Mouse (Mus musculus) ES-E14 (cell line): ENCODE results near the gene Hcfc2. TPM values are rescaled to one million over a fixed set of nuclear protein-coding genes. Genes with fewer than 3 reads are reported as not detected.

ENCODE experiments used
- DNase-seq: peaks from one replicate; pipeline ENCODE4 v3.0.0-alpha.2; 2013; ENCODE audit warnings: low read depth, low spot score
- H3K27ac ChIP-seq: 2 replicates; pipeline ENCODE4 v1.5.1; 2012; ENCODE audit warnings: low read depth, mild to moderate bottlenecking, low read length, moderate library complexity, mixed read lengths; ENCODE audit not compliant: poor library complexity, insufficient read depth, severe bottlenecking
- H3K36me3 ChIP-seq: 2 replicates; pipeline ENCODE4 v1.6.1; 2012; ENCODE audit warnings: mild to moderate bottlenecking, low read length, moderate library complexity, mixed read lengths; ENCODE audit not compliant: control insufficient read depth, poor library complexity, insufficient read depth, severe bottlenecking
- H3K4me1 ChIP-seq, 2 experiments: fragments of 150-350 bp in 1 of 2; sonication (generic) in 1 of 2; 2 replicates each; pipeline ENCODE4 v1.6.1; 2012; ENCODE audit warnings: low read length in 2 of 2, mild to moderate bottlenecking in 1 of 2, mixed read lengths in 1 of 2; ENCODE audit not compliant: control insufficient read depth in 2 of 2, insufficient read depth in 2 of 2, poor library complexity in 1 of 2
- H3K4me3 ChIP-seq, 2 experiments: fragments of 150-350 bp in 1 of 2; sonication (generic) in 1 of 2; 2 replicates each; pipeline ENCODE4 v1.5.1; 2012; ENCODE audit warnings: low read length in 2 of 2, low read depth in 1 of 2, mild to moderate bottlenecking in 1 of 2, mixed read lengths in 1 of 2; ENCODE audit not compliant: insufficient read depth in 1 of 2, poor library complexity in 1 of 2, severe bottlenecking in 1 of 2
- H3K9ac ChIP-seq: 2 replicates; pipeline ENCODE4 v1.6.1; 2012; ENCODE audit warnings: low read depth, mild to moderate bottlenecking, low read length, mixed read lengths; ENCODE audit not compliant: poor library complexity, insufficient read depth, severe bottlenecking
- H3K9me3 ChIP-seq: fragments of 150-350 bp; sonication (generic); 2 replicates; pipeline ENCODE4 v1.6.1; 2012; ENCODE audit warnings: low read depth, mild to moderate bottlenecking, low read length; ENCODE audit not compliant: control insufficient read depth, insufficient read depth
- CHD2 ChIP-seq: IDR thresholded peaks from 2 replicates; pipeline ENCODE4 v1.6.1; 2014; ENCODE audit warnings: mild to moderate bottlenecking, low read depth, low read length, inconsistent platforms
- HCFC1 ChIP-seq: IDR thresholded peaks from 2 replicates; pipeline ENCODE4 v1.6.1; 2012; ENCODE audit warnings: low read length, inconsistent platforms, borderline replicate concordance; ENCODE audit not compliant: insufficient read depth
- MAFK ChIP-seq: IDR thresholded peaks from 2 replicates; pipeline ENCODE4 v1.6.1; 2014; ENCODE audit warnings: mild to moderate bottlenecking, low read depth, low read length, inconsistent platforms; ENCODE audit not compliant: insufficient read depth
- ZC3H11A ChIP-seq: IDR thresholded peaks from 2 replicates; pipeline ENCODE4 v1.6.1; 2012; ENCODE audit warnings: low read depth, mild to moderate bottlenecking, inconsistent platforms, low read length, borderline replicate concordance
- ZNF384 ChIP-seq: IDR thresholded peaks from 2 replicates; pipeline ENCODE4 v1.6.1; 2012; ENCODE audit warnings: low read depth, low read length, inconsistent platforms
- in situ Hi-C, 2 experiments: fragments of 600-800 bp; cut with MboI; formaldehyde crosslinking; loops; one replicate each; pipeline ENCODE4 v1.15.1; 2025; ENCODE audit warnings: low sequenced_read_pairs in 2 of 2, inconsistent platforms in 1 of 2; ENCODE audit not compliant: unreplicated experiment in 2 of 2
- total RNA-seq: library from RNA; depleted of rRNA; stranded (reverse); fragments of 300-350 nt; gene quantifications from 2 replicates; pipeline ENCODE4 v1.2.3, GENCODE M21; 2012

Hcfc2 gene
- total RNA-seq, 1 experiment = 8.1 TPM

GRCm38 (mm10) chr10:82768901-82769300 is 72.9 kb downstream of the Hcfc2 start:
- in situ Hi-C loops = no loop called here
- no peak for TF ChIP-seq MAFK
- TF ChIP-seq CHD2 = no peak
- no peak for TF ChIP-seq ZC3H11A
- no peak for TF ChIP-seq ZNF384
- H3K9ac ChIP-seq = peak overlapping the region; percentile 8; the same call in 1 of the 2 replicates
- peak overlapping the region in 1 of 2 experiments; percentile 42; a peak in 2 of 4 replicates for H3K4me3 ChIP-seq
- H3K4me1 ChIP-seq = peaks cover 14 to 26% of the 10 kb centered on the region in 2 experiments
- H3K36me3 ChIP-seq = no peaks in the 10 kb centered on the region
- H3K27ac ChIP-seq = peak overlapping the region; percentile 9; the same call in 1 of the 2 replicates
- no peaks in the 10 kb centered on the region for H3K9me3 ChIP-seq
- DNase-seq = peak; percentile 80

- in situ Hi-C loops = no loop called here
- TF ChIP-seq HCFC1 (no peak), ZNF384 (no peak), CHD2 (no peak), MAFK (no peak), ZC3H11A (no peak)
Measured at GRCm38 (mm10) chr10:82770713-82771112, 74.8 kb downstream of the Hcfc2 start.

GRCm38 (mm10) chr10:82771595-82772170 is 75.7 kb downstream of the Hcfc2 start:
- Histone ChIP-seq H3K36me3 (no peaks in the 10 kb centered on the region), H3K9ac (peak overlapping the region; percentile 58; the same call in 1 of the 2 replicates), H3K4me3 (peak overlapping the region; percentile 26 to 73), H3K9me3 (no peaks in the 10 kb centered on the region), H3K4me1 (peaks cover 16 to 26% of the 10 kb centered on the region in 2 experiments), H3K27ac (no peak overlapping the region)
- no peak for DNase-seq
- TF ChIP-seq MAFK = no peak
- no peak for TF ChIP-seq ZNF384
- no peak for TF ChIP-seq ZC3H11A
- no peak for TF ChIP-seq HCFC1
- no peak for TF ChIP-seq CHD2
- in situ Hi-C loops = no loop called here

More at GRCm38 (mm10) chr10:82770713-82771112, 74.8 kb downstream of the Hcfc2 start:
- Histone ChIP-seq H3K9me3 (no peaks in the 10 kb centered on the region), H3K27ac (no peak overlapping the region), H3K9ac (no peak overlapping the region), H3K4me1 (peaks cover 14 to 24% of the 10 kb centered on the region in 2 experiments), H3K36me3 (no peaks in the 10 kb centered on the region), H3K4me3 (no peak overlapping the region)
- DNase-seq = no peak

GRCm38 (mm10) chr10:82774841-82775240 is 78.9 kb downstream of the Hcfc2 start:
- Histone ChIP-seq H3K36me3 (no peaks in the 10 kb centered on the region), H3K9me3 (no peaks in the 10 kb centered on the region), H3K9ac (no peak overlapping the region), H3K4me3 (no peak overlapping the region), H3K4me1 (peaks cover 24 to 25% of the 10 kb centered on the region in 2 experiments), H3K27ac (no peak overlapping the region)
- no peak for TF ChIP-seq ZNF384
- no peak for TF ChIP-seq MAFK
- no peak for TF ChIP-seq CHD2
- no peak for TF ChIP-seq ZC3H11A
- TF ChIP-seq HCFC1 = no peak
- DNase-seq = no peak
- in situ Hi-C loops = no loop called here
